Mouse (Mus musculus) frontal cortex, adult (tissue): ENCODE data around the gene Zkscan2.
A peak's percentile ranks its signal among the peaks of the same experiment; 100 is the strongest.

Source experiments
- ATAC-seq: cut with Nextera tagmentation; 2 replicates; pipeline ENCODE4 v1.9.2; 2017; ENCODE audit warnings: mild to moderate bottlenecking, moderate library complexity, mixed read lengths; ENCODE audit not compliant: low TSS enrichment

Zkscan2 gene

DNA sequence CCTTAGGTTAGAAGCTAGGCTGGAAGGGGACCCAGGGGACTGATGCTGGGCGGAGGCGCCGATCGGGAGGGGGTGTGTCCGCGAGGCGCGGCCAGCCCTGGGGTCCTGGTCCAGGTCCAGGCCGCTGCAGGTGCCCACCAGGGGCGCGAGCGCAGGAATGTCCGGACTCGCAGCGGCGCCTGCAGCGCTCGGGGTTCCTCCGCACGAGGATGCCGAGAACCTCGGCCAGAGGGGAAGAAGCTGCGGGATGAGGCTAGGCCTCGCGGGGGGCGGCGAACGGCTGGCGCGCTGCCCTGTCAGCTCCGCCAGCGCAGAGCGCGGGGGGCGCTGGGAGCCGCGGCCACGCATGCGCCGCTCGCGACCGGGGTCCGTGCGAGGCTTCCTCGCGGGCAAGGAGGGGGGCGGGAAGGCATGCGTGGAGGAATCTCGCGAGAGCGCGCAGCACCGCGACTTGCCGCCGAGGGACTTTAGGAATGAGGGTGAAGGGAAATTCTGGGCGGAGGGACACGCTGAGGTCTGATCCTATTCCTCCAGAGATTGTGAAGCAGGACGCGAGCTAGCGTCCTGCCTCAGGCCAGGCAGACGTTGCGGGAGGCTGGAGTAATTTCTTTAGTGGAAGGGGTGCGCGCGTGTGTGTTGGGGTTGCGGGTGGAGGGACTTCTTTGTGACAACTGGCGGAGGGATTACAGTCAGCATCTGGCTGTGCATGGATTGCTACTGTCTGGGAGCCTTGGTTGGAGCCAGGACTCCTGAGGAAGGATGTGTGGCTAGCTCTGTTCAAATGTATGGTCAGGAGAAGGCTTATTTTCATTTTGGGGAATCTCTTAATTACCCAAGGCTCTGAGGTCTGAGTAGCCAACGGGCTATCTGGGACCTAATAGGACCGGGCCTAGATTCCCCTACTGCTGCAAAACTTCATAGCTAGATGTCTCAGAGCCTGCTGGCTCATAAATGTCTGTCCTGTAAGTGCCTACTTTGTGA lies at the start of gene Zkscan2:
Gene Zkscan2, minus strand, starts transcription at position 211 of the 981 bp plus-strand sequence.
- ATAC-seq: peak; percentile 94

DNA sequence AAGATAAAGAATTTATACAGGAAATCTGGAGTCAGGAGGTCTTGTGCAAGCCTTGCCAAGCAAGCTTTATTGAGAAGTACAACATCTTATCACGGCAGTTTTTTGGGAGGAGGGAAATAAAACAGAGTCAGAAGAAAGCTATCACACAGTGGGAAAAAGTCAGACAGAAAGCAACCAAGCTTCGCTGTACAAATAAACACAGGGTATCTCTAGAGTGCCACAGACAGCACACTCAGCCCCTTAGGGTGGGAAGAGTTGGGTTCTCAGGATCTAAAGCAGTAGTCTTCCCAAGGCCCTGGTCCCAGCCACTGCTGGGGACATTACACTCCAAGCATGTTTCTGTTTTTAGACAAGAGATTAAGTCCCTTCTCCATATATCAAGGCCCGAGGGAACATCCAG lies 28.9 kb upstream of the Zkscan2 start:
- ATAC-seq: no peak

DNA sequence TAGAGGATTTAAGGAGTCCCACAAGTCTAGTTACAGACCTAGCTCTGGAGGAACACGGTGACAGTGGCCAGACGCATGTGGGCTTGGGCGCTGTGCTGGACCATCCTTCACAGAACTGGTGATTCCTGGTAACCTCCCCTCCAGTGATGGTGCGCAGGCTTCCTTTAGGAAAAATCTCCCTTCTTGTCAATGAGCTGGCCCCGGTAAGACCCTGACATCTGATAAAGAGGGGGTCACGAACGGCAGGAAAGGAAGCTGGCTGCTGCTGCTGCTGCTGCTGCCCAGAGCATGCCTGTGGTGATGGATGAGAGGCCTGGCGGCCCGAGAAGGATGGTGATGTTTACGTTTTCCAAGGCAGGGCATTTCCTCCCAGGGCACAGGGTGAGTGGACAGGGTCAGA lies 25.5 kb upstream of the Zkscan2 start:
- ATAC-seq: no peak

DNA sequence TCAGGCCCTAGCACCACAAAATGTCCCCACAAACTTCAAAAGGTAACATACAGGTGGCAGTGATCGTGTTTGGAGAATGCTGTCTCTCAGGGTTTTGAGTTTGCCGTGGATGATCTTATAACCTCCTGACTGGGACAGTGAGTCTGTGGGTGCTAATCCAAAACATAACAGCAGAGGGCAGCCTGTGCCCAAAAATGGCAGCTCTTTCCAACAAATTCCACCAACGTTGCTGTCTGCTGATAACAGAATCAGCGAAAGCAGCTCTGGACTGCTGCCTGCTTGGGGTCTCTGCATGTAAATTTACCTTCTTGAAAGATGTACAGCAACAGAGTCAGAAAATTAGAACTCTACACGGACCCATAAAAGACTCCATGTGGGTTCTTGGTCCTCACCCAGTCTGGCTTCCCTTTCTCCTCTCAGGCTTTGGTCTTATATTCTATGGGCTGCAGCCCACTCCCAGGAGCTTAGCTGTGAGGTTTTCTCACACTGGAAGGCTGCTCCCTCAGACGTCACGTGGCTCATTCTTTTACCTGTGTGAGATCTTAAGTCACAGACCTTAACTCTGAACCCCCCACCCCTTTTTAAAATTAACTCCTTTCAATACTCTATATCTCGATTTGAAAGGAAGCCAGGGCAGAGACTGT lies 24.1 kb upstream of the Zkscan2 start:
- ATAC-seq: peak; percentile 72; the same call in 1 of the 2 replicates

DNA sequence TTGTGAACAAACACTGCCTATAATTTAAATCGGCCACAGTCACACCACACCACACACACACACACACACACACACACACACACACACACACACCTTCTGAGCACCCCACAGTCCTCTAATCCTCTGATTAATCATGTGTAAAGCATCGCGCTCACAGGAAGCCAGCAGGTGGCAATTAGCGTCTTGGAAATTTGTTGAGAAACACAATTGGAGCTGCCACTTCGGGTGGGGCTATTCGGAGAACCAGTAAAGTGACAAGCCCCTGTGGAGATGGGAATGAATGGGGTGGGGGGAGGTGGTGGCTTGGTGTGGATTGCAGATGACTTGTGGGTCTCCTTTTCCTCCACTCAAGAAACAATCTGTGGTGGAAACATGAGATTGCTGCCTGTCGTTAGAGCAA lies 7.7 kb upstream of the Zkscan2 start:
- ATAC-seq: no peak

DNA sequence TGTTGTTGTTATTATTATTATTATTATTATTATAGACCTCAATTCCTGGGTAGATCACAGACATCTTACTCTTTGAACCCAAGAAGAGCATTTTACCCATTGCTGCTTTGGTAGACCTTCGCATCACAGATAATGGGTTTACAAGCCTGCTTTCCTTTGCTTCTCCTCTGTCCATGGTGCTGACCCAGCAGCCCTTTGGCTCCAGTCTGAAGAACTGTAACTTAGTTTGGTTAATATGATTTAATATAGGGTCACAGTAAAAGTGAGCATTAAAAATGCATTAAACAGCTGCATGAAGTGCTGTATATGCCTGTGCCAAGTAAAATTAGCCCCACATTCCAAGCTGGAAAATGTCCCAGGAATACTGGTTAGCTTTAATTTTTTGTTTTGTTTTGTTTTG lies 3.1 kb upstream of the Zkscan2 start:
- ATAC-seq: no peak

DNA sequence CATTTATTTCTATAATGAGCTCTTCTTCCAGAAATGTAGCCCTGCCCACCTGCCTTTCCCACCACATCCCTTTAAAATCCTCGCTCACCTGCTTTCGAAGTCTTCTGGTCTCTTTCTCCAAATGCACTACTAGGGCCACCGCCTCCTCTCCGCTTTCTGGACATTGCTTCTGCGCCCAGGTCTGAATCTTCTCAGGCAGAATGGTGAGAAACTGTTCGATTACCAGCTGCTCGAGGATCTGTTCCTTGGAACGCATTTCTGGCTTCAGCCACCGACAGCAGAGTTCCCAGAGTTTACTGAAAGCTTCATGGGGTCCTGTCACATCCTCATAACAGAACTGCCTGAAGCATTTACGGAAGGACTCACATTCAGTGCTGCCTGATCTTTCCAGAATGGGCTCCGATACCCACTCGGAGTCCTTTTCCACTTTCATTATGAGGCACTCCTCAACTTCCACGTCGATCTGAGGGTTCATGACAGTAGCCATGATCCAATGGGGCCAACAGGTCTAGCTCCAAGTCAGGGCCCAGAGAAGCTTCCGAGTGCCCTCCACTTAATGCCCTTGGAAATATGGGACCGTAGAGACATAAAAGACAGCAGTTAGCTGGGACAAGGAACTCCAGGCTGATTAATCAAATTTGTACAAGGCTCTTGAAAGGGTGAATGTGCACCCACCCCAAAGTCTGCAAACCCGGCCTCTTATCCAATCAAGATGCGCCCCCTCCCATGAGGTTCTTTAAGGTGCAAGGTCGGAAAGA lies 589 bp downstream of the Zkscan2 start:
- ATAC-seq: peak; percentile 22; the same call in 1 of the 2 replicates

DNA sequence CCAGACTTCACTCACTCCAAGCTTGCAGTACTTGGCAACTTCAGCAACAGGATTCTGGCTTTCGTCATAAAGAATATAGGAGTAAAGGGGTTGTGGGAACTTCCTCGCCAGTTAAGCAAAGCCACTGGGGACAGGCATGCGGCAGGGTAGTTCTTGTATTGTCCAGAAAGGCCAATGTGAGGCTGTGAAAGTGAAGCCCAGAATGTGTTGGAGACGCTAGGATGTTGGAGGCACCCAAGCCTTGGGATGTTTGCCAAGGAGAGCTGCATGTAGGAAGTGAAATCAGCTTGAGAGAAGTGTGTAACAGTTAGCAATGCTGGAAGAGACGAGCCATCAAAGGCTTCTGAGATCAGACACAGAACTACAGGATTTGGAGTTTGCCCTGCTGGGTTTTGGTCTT lies 12.5 kb downstream of the Zkscan2 start:
- peak; percentile 97 for ATAC-seq

DNA sequence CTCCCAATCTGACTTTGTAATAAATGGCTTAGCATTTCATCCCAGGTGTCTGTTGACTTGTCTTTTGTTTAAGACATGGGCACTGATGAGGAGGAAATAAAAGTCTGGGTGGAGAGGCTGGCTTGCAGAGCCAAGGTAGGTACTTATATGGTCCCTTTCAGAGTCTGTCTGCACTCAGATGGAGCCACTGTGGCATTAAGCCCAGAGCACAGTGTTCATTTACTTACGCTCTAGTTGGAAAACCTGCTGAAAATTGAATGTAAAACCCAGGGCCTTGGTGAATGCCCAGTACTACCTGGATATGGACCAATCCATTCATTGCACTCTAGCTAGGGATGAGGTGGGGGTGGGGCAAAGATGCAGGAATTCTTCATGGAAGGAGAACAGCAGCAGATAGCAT lies 32.3 kb downstream of the Zkscan2 start:
- no peak for ATAC-seq

DNA sequence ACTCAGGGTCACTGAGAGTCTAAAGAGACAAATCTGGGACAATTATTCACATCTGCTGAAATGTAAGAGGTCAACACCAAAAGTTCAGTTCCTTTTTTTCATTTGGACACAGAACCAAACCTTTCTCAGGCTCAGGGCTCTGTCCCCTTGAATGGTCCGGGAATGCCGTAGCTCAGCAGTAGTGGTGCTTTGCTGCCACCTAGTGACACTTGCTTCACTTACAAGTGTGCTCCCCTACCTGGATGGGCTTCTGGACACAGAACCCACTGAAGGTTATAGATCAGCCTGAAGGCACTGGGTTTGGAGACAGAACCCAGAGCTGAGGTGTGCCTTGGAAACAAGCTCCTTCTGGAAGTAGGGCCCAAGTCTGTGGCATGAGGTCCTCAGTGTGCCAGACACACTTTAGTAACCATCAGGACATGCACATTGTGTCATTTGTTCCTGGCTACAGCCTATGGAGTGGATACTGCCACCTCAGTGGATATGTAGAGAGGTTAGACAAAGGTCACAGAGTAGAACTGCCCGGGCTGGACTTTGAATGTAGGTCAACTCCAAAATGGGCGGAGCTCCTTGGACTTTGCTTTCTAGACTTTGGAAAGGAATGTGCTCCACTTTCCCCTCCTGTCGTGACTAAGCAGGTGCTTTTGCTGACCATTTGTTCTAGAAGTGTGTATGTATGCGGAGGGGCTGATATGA lies 34.4 kb downstream of the Zkscan2 start:
- ATAC-seq: peak; percentile 88

DNA sequence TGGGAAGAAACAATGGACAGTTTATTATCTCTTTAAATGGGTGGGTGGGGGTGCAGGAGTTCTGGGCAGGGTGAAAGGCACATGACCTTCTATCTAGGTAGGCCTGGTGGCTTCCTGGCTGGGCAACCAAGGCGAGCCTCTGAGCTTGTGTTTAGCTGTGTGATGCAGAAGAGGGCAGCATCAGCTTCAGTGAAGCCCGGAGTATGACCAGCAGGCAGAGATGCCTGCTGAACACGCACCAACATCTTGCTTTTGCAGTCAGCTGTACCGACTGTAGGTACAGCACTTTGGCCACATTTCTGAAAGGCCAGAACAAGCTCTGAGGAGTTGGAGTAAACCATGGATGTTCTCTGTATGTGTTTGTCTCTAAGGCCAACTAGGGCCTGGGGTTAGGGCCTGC lies 36.7 kb downstream of the Zkscan2 start:
- no peak for ATAC-seq

DNA sequence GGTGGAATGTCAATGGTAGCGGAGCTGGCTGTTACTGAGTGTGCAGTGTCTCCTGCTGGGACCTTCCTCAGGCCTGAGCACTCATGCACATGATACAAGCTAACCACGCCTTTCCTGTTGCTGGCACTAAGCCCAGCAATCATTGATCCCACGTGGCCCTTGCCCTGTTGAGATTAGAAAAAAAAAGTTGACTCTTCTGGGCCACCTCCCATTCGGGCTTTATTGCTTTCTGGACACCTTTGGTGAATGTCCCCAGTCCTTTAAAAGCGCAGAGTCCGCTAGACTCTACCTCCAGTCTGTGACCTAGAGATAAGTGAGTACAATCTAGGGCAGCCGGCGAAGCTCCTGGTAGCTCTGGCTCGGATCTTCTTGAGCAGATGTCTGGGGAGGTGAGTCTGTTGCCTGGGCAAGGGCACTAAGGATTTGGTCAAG lies 38.2 kb downstream of the Zkscan2 start, which contains the start of gene Aqp8:
Gene Aqp8, plus strand, starts transcription at position 222 of the 432 bp plus-strand sequence.
- no peak for ATAC-seq

DNA sequence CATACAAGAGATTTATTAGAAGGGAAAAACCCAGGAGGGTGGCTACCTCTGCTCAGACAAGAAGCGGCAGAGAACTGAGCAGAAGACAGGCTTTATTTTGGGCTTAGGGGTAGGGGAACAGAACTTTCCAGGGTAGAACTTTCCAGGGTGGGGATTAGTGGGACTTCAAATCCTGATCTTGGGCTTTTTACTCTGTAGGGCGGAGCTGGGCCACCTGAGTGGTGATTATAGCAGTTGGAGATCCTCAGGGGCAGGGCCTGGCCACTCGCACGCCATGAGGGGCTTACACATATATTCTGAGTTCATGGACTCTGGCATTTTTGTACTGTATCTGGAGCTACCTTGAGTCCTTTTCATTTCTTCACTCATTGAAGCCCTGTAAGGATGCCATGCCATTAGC lies 38.9 kb downstream of the Zkscan2 start:
- no peak for ATAC-seq

DNA sequence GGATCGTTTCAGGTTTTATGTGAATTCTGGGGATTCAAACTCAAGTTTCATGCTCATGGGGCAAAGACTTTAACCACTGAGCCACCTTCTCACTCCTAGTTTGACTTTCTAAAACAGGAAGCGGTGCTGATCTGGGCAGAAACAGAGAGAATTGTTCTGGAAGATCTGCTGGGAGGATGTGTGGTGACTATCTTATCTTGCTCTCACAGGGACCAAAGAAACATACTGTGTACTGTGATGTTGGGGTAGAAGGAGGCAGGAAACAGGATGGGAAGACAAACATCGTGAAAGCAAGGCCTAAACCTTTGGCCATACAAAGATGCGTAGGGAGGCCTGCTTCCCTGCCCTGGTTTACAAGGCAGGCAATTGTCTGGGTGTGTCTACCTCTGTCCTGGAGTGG lies 41.0 kb downstream of the Zkscan2 start:
- no peak for ATAC-seq

DNA sequence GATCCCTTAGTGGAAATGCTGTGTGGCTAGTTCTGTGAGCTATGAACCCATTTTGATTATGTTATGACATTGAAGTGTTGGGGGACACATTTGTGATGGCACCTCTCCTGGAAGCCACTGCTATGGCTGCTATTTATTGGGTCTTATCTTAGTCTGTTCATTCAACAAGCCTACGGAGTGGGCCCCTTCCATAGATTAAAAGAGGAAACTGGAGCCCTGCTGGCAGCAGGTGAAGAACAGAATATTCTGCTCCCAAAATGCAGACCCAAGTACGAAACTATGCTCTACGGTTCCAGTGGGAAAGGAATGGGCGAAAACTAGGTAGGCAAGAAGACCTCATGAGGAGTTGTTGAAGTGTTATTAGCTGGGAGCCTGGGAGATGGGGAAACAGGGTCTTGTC lies 41.9 kb downstream of the Zkscan2 start:
- no peak for ATAC-seq

DNA sequence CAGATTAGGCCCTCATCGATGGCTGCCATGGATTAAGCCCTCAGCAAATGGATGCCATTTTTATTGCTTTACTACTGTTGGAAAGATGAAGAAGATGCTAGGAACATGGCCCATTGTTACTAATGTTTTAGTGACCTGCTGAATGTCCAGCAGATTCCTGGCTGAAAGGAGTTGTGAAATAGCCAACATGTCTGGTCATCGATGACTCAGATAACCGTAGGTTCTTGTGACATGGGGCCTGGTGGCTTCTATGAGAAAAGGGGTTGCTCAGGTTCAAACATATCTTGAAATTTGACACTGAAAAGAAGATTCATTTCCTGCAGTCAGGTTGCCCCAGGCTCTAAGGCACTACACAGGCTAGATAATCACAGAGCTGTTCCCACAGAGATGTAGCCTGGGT lies 45.2 kb downstream of the Zkscan2 start:
- ATAC-seq: no peak

DNA sequence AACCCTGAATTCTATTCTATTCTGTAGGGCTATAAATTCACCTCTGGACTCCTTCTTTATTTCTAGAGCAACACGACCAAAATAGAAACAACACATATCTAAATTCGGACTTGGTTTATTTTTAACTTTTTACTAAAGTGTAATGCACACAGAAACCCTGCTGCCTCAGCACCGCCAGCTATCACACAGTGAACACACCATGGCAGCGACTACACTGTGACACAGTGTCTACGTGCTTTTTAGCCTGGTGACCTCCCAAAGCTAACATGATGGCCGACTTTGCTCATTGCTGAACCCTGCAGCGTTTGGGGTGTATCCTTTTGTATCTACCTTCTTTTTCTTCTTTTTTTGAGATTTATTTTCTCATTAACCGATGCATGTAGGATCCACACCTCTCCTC lies 47.2 kb downstream of the Zkscan2 start:
- no peak for ATAC-seq

DNA sequence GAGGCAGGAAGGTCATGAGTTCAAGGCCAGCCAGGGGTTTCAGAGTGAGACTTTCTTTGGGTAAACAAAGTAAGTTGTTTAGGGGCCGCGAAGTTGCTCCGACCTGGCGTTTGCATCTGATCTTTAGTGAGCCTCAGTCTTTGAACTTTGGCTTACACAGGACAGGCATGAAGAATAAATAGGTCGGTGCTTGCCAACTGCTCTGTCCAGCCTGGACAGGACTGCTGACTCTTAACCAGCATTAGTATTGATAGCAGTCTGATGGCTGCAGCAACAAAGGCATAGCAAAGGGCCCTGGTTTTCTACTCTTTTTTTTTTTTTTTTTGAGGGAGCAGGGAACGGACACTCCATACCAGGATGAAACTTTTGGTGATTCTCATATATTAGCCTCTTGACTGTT lies 47.7 kb downstream of the Zkscan2 start:
- no peak for ATAC-seq

DNA sequence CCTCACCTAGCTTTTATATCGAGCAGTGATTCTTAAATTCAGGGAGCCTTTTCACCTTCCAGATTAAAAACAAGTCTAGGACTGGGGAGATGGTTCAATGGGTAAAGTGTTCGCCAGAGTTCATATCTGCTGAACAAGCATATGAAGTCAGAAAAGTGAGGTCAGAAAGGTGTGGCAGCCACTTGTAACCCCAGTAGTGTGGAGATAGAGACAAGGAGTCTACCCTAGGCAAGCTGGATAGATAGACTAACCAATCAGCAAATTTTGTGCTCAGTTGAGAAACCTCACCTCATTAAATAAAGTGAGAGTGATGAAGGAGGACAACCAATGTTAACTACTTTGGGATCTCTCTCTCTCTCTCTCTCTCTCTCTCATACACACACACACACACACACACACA lies 49.7 kb downstream of the Zkscan2 start:
- ATAC-seq: no peak

DNA sequence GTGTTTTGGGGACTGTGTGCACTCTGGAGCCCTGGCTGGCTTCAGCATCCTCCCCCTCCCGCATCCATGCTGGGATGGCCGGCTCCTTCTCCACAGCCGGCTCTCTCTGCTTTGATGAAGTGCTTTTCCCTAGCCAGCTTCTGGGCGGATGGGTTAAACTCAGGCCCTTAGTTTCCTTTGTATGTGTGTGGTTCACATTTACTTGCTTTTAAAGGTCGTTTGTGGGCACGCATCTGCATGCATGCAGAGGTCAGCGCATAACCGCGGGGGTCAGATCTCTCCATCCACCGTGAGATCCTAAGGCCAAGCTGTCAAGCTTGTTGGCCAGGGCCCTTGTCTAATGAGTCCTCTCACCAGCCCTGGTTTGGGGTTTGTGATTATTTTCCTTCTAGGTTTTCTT lies 50.6 kb downstream of the Zkscan2 start:
- no peak for ATAC-seq

DNA sequence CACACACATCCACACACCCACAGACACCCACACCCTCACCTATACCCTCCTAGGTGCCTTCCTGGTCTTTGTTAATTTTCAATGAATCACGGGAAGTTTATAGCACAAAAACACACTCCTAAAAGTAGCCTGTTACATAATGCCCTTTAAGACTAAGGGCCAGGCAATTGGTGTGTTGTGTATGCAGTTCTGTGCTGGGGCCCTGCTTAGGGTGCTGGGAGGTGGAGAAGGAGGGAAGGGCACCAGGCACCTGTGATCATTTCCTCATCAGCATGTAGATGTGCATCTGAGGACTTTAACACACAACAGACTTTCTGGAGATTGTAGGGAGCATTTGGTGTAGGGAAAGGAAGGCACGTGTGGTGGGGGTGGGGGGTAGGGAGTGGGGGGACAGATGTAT lies 51.5 kb downstream of the Zkscan2 start:
- no peak for ATAC-seq

DNA sequence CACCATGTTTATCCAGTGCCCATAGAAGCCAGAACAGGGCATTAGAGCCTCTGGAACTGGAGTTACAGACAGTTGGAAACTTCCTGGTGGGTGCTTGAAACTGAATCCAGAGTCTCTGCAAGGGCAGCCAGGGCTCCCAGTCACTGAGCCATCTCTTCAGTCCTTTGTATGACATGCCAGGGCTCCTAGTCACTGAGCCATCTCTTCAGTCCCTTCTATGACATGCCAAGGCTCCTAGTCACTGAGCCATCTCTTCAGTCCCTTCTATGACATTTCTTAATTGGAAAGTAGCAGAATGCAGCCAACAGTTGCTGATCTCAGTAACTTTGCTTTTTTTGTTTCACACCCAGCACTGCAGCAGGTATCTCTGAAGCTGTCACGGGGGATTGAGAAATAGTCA lies 58.2 kb downstream of the Zkscan2 start:
- ATAC-seq: no peak
